Mouse (Mus musculus) midbrain, embryonic 12.5 days (tissue): ENCODE measurements around the gene Ssbp4. TPM values are rescaled to one million over a fixed set of nuclear protein-coding genes. Genes with fewer than 3 reads are reported as not detected.

ENCODE experiments used
- ATAC-seq: fragments of 200-750 bp; cut with Nextera tagmentation; 2 replicates; pipeline ENCODE4 v1.8.0; 2017; ENCODE audit warnings: low read depth, moderate TSS enrichment, moderate library complexity; ENCODE audit not compliant: low FRiP score
- H3K27ac ChIP-seq: fragments of 300-500 bp; sonication (generic); replicated peaks from 2 replicates; pipeline ENCODE4 v1.5.1; 2016; ENCODE audit warnings: mild to moderate bottlenecking
- H3K27me3 ChIP-seq: fragments of 300-500 bp; sonication (generic); 2 replicates; pipeline ENCODE4 v1.6.1; 2016; ENCODE audit warnings: mild to moderate bottlenecking
- H3K36me3 ChIP-seq: fragments of 300-500 bp; sonication (generic); 2 replicates; pipeline ENCODE4 v1.6.1; 2016
- H3K4me1 ChIP-seq: fragments of 300-500 bp; sonication (generic); 2 replicates; pipeline ENCODE4 v1.6.1; 2016
- H3K4me2 ChIP-seq: fragments of 300-500 bp; sonication (generic); replicated peaks from 2 replicates; pipeline ENCODE4 v1.6.1; 2016; ENCODE audit warnings: mild to moderate bottlenecking, moderate library complexity
- H3K4me3 ChIP-seq: fragments of 300-500 bp; sonication (generic); 2 replicates; pipeline ENCODE4 v1.5.1; 2016; ENCODE audit warnings: mild to moderate bottlenecking
- H3K9ac ChIP-seq: fragments of 300-500 bp; sonication (generic); replicated peaks from 2 replicates; pipeline ENCODE4 v1.6.1; 2016; ENCODE audit warnings: mild to moderate bottlenecking, moderate library complexity
- H3K9me3 ChIP-seq: fragments of 300-500 bp; sonication (generic); 2 replicates; pipeline ENCODE4 v1.6.1; 2016; ENCODE audit warnings: mild to moderate bottlenecking
- WGBS: fragments of 180-500 bp; shearing (Covaris S2); methylation state at CpG from one replicate; pipeline ENCODE4 v1.1.7; 2016; 5-methylcytosine and 5-hydroxymethylcytosine counted together
- polyA plus RNA-seq: library from polyadenylated mRNA; unstranded; fragments of >200 nt; fragmentation: Nextera tagmentation; extraction: Ambion mirVana; gene quantifications from 2 replicates; pipeline ENCODE4 v1.2.1, GENCODE M21; 2016

The Ssbp4 gene
- polyA plus RNA-seq, 1 experiment from 2014 or later, result 115 TPM

DNA sequence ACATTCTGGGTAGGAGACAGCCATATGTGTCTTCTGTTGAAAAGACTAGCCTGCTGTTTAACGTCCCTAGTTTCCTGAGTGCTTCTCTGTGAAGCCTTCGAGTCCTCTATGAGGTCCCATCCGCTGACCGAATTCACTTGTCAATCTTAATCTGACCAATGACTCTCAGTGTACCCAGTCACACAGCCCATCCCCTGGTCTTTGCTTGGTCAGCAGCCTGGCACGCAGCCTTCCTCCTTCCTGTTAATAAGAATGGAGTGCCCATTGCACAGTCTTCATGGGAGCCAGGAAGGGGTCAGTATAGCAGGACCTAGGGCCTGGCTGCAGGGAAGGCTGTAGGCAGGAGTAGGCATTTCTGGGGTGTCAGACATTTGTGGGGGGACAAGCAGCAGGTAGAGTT lies 5.8 kb upstream of the Ssbp4 start:
- WGBS, result 84% methylated on average over 5 of the region's 5 CpGs
- H3K4me1 ChIP-seq, result peaks cover 33% of the 10 kb centered on the region

DNA sequence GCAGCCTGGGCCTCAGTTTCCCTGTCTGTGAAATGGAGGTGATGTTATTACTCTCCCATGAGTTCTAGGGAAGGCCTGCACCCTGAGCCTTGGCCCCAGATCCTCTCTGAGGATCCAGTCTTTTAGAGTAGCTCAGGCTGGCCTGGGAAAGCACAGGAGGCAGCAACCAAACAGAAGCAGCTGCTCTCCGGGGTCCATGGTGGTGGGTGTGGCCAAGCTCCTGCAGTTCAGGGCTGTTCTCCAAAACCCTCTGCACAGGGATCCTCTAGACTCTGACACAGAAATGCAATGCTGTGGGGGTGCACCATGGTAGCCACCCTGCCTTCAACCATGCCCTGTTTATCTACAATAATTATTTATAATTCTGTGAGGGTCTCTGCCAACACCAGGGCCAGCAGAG lies 5.1 kb upstream of the Ssbp4 start:
- Histone ChIP-seq H3K27me3 (peaks cover 5% of the 10 kb centered on the region; the same call in 1 of the 2 replicates), H3K4me2 (no peak overlapping the region), H3K4me1 (peaks cover 35% of the 10 kb centered on the region), H3K9me3 (no peaks in the 10 kb centered on the region), H3K27ac (no peak overlapping the region), H3K36me3 (no peaks in the 10 kb centered on the region), H3K4me3 (no peak overlapping the region), H3K9ac (no peak overlapping the region)
- 69% methylated on average over 1 of the region's 1 CpGs for WGBS
- ATAC-seq, result no peak

More for the DNA sequence above, 5.8 kb upstream of the Ssbp4 start:
- H3K4me2 ChIP-seq, result no peak overlapping the region
- no peaks in the 10 kb centered on the region for H3K9me3 ChIP-seq
- H3K36me3 ChIP-seq, result no peaks in the 10 kb centered on the region
- H3K27me3 ChIP-seq, result peaks cover 5% of the 10 kb centered on the region; the same call in 1 of the 2 replicates
- no peak for ATAC-seq
- H3K9ac ChIP-seq, result no peak overlapping the region
- no peak overlapping the region for H3K4me3 ChIP-seq
- no peak overlapping the region for H3K27ac ChIP-seq

DNA sequence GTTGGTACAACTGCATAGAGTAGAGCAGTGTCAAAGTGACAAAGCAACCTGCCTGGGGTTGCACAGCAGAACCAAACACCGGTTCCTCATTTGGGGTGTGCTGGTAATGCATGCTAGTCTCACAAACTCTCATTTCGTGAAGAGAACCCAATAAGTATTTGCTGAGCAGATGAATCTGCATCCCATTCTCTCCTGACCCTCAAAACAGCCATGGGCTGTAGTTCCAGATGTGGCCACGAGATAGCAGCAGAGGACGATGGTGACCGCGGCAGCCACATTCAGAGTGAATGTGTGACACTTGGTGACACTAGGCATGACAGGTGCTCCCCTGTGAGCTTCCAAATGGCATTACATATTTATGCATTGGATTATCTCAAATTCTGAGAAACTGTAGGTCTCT lies 3.2 kb upstream of the Ssbp4 start:
- H3K9ac ChIP-seq, result no peak overlapping the region
- H3K27me3 ChIP-seq, result peaks cover 5% of the 10 kb centered on the region
- ATAC-seq, result no peak
- H3K4me1 ChIP-seq, result peaks cover 46% of the 10 kb centered on the region
- peak overlapping the region; percentile 49 for H3K4me3 ChIP-seq
- H3K9me3 ChIP-seq, result no peaks in the 10 kb centered on the region
- 0 out of 2 replicates have a peak overlapping the region, but pooled peaks have one; percentile 2 for H3K27ac ChIP-seq
- WGBS, result under 1% methylated on average over 6 of the region's 6 CpGs
- H3K36me3 ChIP-seq, result no peaks in the 10 kb centered on the region
- peak overlapping the region; percentile 90 for H3K4me2 ChIP-seq

DNA sequence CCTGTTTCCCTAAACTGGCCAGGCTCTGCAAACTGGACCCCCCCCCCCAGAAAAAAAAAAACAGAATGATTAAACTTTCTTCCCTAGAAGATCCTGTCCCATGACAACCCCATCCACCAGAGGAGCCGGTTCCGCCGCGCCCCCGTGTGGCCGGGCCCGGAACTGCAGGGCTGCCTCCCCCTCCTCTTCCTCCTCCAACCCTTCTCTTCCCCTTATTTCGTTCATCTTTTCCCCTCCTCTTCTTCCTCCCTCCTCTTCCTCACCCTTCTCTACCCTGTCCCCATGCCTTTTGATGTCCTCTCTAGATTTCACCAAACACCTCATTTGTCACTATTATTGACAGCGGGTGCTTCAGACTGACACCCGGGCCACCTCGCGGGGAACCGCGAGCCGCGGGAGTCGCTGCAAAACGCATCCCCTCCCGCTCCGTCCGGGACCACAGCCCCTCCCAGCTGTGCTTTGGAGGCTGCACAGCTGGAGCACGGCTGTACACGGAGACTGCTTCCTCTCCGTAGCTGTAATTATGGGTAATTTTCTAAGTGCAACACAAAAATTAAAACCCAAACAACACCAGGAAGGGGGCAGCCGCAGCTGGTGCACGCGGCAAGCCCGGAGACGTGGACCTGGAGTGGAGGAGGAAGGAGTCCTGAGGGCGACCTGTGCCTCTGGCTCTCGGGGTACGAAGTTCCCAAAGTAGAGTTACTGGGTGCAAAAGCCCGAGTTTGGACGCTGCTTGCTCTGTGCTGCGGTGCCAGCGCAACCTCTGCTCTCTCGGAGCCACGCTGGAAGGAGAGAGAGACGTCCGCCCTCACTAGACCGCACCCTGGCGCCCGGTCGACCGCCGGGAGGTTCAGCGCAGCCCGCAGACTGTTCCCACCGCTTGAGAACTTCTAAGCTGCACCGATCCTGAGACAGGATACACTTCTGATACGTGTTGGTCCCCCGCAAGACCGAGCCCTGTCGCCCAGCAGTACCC lies 2.4 kb upstream of the Ssbp4 start:
- H3K27ac ChIP-seq, result peak overlapping the region; percentile 26; the same call in 1 of the 2 replicates
- WGBS, result under 1% methylated on average over 54 of the region's 54 CpGs
- peaks cover 47% of the 10 kb centered on the region for H3K4me1 ChIP-seq
- no peak for ATAC-seq
- H3K36me3 ChIP-seq, result no peaks in the 10 kb centered on the region
- no peaks in the 10 kb centered on the region for H3K9me3 ChIP-seq
- H3K4me2 ChIP-seq, result peak overlapping the region; percentile 90
- H3K4me3 ChIP-seq, result peak overlapping the region; percentile 49
- H3K9ac ChIP-seq, result peak overlapping the region; percentile 59
- peaks cover 5% of the 10 kb centered on the region for H3K27me3 ChIP-seq

DNA sequence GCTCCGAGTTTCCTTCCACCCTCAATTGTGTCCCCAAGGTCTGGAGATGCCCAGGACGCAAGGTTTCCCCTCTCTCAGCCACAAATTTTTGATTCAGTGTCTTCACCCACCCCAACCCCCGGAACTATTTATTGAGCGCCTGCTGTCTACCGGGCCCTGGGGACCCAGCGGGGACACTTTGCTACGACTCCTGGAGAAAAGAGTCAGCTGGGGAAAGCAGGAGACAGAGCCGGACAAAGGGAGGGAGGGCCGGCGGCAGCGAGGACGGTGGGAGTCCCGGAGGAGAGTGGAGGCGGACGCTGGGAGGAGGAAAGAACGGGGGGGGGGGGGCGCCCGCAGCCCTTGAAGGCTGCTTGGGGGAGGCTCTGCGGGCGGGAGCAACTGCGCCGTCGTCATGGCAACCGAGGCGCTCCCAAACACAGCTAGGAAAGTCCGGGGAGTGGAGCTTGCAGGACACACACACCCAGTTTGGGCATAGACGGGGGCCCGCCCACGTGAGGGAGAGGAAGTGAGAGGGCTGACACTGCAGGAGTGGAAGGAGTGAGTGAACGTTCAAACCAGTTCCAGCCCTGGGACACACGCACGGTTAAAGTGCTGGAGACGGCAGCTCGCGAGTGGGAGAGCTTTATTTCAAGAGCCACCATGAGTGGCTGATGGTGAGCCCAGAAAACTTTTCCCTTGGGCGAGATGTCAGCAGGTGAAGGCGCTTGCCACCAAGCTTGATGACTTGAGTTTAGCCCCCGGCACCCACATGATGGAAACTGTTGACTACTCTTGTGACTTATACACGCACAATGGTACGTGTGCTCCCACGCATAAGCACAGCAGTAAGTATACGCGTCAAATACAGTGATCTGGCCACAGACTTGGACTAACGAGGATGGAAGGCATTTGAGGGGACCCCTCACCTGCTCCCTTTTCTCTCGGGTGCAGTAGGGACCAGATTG lies 1.4 kb upstream of the Ssbp4 start:
- Histone ChIP-seq H3K4me1 (peaks cover 53% of the 10 kb centered on the region), H3K27ac (peak overlapping the region; percentile 93), H3K27me3 (peaks cover 5% of the 10 kb centered on the region), H3K4me3 (peak overlapping the region; percentile 49), H3K36me3 (no peaks in the 10 kb centered on the region), H3K9me3 (no peaks in the 10 kb centered on the region), H3K9ac (peak overlapping the region; percentile 59), H3K4me2 (peak overlapping the region; percentile 90)
- peak; percentile 57 for ATAC-seq
- WGBS, result under 1% methylated on average over 39 of the region's 45 CpGs

DNA sequence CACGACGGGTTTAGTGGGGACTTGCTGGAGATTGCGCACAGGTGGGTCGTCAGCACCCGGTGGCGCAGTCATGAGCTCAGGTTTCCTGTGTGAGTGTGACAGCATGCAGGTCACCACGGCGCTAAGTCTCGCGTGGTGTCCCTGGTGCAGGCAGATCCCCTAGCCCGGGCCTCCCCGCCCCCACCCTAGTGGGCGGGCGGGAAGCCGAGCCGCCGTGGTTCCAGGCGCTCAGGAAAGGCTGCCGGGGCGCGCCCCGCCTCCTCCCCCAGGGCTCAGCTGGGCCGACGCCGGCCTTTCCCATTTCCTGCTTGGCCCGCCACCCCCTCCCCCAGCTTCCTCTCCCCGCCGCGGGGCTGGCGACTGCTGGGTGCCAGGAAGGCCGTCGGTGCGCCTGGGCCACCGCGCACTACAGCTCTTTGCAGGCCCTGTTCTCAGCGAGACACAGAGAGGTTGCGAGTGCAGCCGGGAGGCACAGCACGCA lies 736 bp upstream of the Ssbp4 start:
- Histone ChIP-seq H3K9ac (peak overlapping the region; percentile 59), H3K4me3 (peak overlapping the region; percentile 49), H3K4me1 (peaks cover 60% of the 10 kb centered on the region), H3K4me2 (peak overlapping the region; percentile 90), H3K9me3 (no peaks in the 10 kb centered on the region), H3K27ac (peak overlapping the region; percentile 93), H3K36me3 (no peaks in the 10 kb centered on the region), H3K27me3 (peaks cover 5% of the 10 kb centered on the region)
- 2% methylated on average over 38 of the region's 39 CpGs for WGBS
- peak; percentile 61 for ATAC-seq

DNA sequence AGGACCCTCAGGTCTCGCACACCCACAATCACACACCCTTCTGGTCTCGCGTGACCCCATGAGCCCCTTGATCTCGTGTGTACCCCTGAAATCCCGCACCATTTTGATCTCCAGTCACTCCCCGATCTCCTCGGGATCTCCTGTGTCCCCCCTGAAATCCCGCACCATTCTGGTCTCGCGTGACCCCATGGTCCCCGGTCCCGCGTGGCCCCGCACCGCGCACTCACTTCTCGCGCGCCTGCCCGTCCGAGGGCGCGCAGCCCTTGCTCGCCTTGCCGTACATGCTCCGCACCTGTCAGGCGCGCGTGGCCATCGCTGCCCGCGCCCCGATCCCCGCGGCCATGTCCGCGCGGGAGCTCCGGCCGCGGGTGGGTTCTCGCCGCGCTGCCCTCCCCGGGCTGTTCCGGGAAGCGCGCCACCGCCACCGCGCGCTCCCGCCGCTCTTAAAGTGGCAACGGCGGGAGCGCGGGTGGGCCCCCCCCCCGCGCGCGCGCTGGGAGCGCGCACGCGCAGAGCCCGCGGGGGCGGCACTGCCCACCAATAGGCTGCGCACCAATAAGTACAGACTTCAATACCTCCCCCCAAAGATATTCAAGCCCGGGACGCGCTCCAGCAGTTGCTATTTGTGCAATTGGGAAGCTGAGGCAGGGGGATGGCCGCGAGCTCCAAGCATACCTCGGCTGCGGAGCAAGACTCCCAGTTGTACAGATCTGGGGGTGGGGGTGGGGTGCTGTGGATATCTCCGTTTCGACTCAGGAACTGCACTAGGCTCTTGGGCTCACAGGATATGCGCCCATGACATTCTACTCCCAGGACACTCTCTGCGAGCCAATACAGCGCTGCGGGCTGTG lies 549 bp downstream of the Ssbp4 start:
- Histone ChIP-seq H3K9me3 (no peaks in the 10 kb centered on the region), H3K4me1 (peaks cover 70% of the 10 kb centered on the region), H3K27me3 (peaks cover 5% of the 10 kb centered on the region), H3K4me3 (peak overlapping the region; percentile 81), H3K27ac (peak overlapping the region; percentile 93), H3K9ac (peak overlapping the region; percentile 87), H3K4me2 (peak overlapping the region; percentile 90), H3K36me3 (no peaks in the 10 kb centered on the region)
- 2% methylated on average over 82 of the region's 84 CpGs for WGBS
- no peak for ATAC-seq

DNA sequence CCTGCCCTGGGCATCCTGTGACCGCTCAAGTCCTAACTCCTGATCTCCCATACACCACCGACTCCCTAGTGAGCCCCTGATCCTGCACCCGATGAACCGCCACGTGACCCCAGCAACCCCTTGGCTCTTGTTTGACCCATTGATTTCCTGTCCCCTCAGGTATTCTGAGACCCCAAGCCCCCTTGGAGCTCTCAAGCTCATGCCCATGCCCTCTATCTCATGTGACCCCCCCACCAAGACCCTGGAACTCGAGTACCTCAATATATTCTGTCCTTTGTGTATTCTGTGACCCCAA lies 1.1 kb downstream of the Ssbp4 start:
- peaks cover 5% of the 10 kb centered on the region for H3K27me3 ChIP-seq
- no peak overlapping the region for H3K27ac ChIP-seq
- peak overlapping the region; percentile 81 for H3K4me3 ChIP-seq
- H3K9me3 ChIP-seq, result no peaks in the 10 kb centered on the region
- H3K4me2 ChIP-seq, result peak overlapping the region; percentile 90
- WGBS, result 26% methylated on average over 6 of the region's 6 CpGs
- peak overlapping the region; percentile 87 for H3K9ac ChIP-seq
- ATAC-seq, result no peak
- H3K4me1 ChIP-seq, result peaks cover 70% of the 10 kb centered on the region
- peaks cover 5% of the 10 kb centered on the region; the same call in 1 of the 2 replicates for H3K36me3 ChIP-seq

DNA sequence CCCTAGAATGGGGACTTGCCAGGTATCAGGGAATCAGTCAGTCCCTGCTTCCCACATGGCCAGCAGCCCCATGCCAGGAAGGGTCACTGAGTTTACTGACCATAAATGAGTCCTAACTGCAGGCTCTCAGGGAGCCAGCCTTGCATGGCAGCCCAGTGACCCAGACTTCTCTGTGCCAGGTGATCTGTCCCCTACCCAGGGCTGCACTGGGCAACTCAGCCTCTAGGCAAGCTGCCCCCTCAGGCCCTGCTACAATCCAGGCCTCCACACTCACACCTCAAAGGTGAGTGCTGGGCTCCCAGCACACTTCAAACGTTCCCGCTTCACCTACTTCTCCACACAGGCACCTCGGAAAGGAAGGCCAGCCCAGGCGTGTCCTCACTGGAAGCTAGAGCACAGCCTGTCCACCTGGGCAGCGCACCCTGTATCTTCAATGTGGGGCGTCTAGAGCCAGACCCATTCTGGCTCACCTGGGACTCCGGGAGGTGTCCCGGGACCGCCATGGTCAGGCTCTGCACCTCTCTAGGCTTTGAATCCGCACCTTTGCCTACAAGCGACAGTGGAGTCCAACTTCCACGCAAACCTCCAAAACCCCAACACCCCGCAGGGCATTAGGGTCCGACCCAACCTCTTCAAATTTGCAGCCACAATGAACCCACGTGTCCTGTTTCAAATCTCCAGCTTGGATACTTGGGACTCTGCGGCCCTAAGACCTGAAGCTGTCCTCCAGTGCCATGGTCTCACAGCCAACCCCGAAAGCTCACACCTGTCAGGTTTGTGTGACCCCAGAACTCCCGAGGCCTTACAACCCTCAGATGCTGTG lies 1.7 kb downstream of the Ssbp4 start:
- Histone ChIP-seq H3K9ac (peak overlapping the region; percentile 87), H3K4me3 (peak overlapping the region; percentile 81), H3K27me3 (peaks cover 5% of the 10 kb centered on the region), H3K4me1 (peaks cover 70% of the 10 kb centered on the region), H3K36me3 (peaks cover 10% of the 10 kb centered on the region; the same call in 1 of the 2 replicates), H3K27ac (0 out of 2 replicates have a peak overlapping the region, but pooled peaks have one; percentile 1), H3K9me3 (no peaks in the 10 kb centered on the region), H3K4me2 (peak overlapping the region; percentile 90)
- 70% methylated on average over 18 of the region's 18 CpGs for WGBS
- ATAC-seq, result no peak
